Mouse (Mus musculus): Measurements from ENCODE around the gene Kcna10. TPM values are rescaled to one million over a fixed set of nuclear protein-coding genes. Genes with fewer than 3 reads are reported as not detected.

The Kcna10 gene
- polyA plus RNA-seq, 1 experiment from 2014 or later, result not detected

DNA sequence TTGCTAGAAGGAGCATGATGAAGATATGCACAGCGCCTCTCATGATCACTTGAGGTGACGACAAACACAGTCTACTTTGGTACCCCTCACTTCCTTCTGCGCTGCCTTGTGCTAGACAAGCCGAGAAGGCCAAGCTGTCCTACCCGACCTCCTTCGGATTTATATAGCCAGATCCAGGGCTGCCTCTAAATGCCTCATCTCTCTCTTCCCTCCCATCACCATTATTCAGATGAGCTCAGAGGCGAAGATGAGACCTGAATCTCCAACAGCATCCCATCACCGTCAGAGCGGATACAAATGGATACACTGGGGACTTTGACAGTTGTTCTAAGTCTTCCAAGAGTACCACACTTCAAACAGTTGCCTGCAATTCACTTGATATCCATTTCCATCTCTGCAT, 56.8 kb downstream of the Kcna10 start, which contains the start of gene Prok1:
Gene Prok1 (minus strand): TSS at position 101 of the 400 bp plus-strand sequence.
- no peaks in the 10 kb centered on the region for H3K4me1 ChIP-seq (ENCODE audit: insufficient read depth)
- WGBS, result 86% methylated on average over 9 of the region's 9 CpGs
- no peaks in the 10 kb centered on the region for H3K9me3 ChIP-seq (ENCODE audit: low read depth, low read length)
- DNase-seq (no peak), ATAC-seq (ENCODE audit: insufficient read depth) (no peak)
- H3K27ac ChIP-seq (ENCODE audit: low read depth), result no peak within 1 kb of the TSS
- no peak for TF ChIP-seq CTCF (IDR thresholded peaks at IDR 0.05; ENCODE audit: low read depth)
- H3K4me2 ChIP-seq, result no peak within 1 kb of the TSS
- no peaks in the 10 kb centered on the region for H3K36me3 ChIP-seq (ENCODE audit: insufficient read depth)
- H3K4me3 ChIP-seq (ENCODE audit: low read depth, low read length), result no peak within 1 kb of the TSS
- H3K9ac ChIP-seq, result no peak within 1 kb of the TSS
- H3K27me3 ChIP-seq (ENCODE audit: insufficient read depth, low read length), result no peaks in the 10 kb centered on the region

GRCm38 (mm10) chr3:107241389-107242094, 58.7 kb downstream of the Kcna10 start:
- DNase-seq (no peak), ATAC-seq (ENCODE audit: insufficient read depth) (no peak)
- H3K4me2 ChIP-seq, result no peak overlapping the region
- H3K9ac ChIP-seq, result no peak overlapping the region
- no peaks in the 10 kb centered on the region for H3K9me3 ChIP-seq (ENCODE audit: low read depth, low read length)
- no peak overlapping the region for H3K4me3 ChIP-seq (ENCODE audit: low read depth, low read length)
- H3K36me3 ChIP-seq (ENCODE audit: insufficient read depth), result no peaks in the 10 kb centered on the region
- no peak overlapping the region for H3K27ac ChIP-seq (ENCODE audit: low read depth)
- 56% methylated on average over 14 of the region's 14 CpGs for WGBS
- no peak for TF ChIP-seq CTCF (IDR thresholded peaks at IDR 0.05; ENCODE audit: low read depth)
- H3K27me3 ChIP-seq (ENCODE audit: insufficient read depth, low read length), result no peaks in the 10 kb centered on the region
- H3K4me1 ChIP-seq (ENCODE audit: insufficient read depth), result no peaks in the 10 kb centered on the region

Other genes with a start within 250 kb of the Kcna10 start
- gene Kcna3, start 146.9 kb upstream of the Kcna10 start, polyA plus RNA-seq (2014; fragmentation: Nextera tagmentation; extraction: Ambion mirVana), result 2.9 and 4.5 TPM in 2 replicates
- 0.42 and 0.51 TPM in 2 replicates for gene Kcna2, start 81.9 kb upstream of the Kcna10 start, polyA plus RNA-seq (2014; fragmentation: Nextera tagmentation; extraction: Ambion mirVana)
- gene Cym, start 38.7 kb downstream of the Kcna10 start, polyA plus RNA-seq (2014; fragmentation: Nextera tagmentation; extraction: Ambion mirVana), result 139 and 158 TPM in 2 replicates
- 0.43 and 0.54 TPM in 2 replicates for gene A630076J17Rik, start 47.6 kb downstream of the Kcna10 start, polyA plus RNA-seq (2014; fragmentation: Nextera tagmentation; extraction: Ambion mirVana)
- 0.12 TPM in 1 of 2 replicates, not detected in the other for gene Prok1, start 56.7 kb downstream of the Kcna10 start, polyA plus RNA-seq (2014; fragmentation: Nextera tagmentation; extraction: Ambion mirVana)
- gene Lamtor5, start 95.8 kb downstream of the Kcna10 start, polyA plus RNA-seq (2014; fragmentation: Nextera tagmentation; extraction: Ambion mirVana), result 184 and 195 TPM in 2 replicates
- gene Slc16a4, start 108.2 kb downstream of the Kcna10 start, polyA plus RNA-seq (2014; fragmentation: Nextera tagmentation; extraction: Ambion mirVana), result 3.4 TPM in 2 replicates
- gene Rbm15, start 150.6 kb downstream of the Kcna10 start, polyA plus RNA-seq (2014; fragmentation: Nextera tagmentation; extraction: Ambion mirVana), result 19.6 and 20.3 TPM in 2 replicates

Data from lung, embryonic 14.5 days (tissue).